Mouse (Mus musculus) forebrain, postnatal 0 days (tissue): ENCODE measurements at regions not wholly inside any gene's neighbourhood (a gene's known extent, or its start where the extent isn't known, plus 50 kb on each side); places are given as distances from the start of the nearest gene placed in this dataset.
"Not testable (repeated sequence)": the region's sequence is repeated elsewhere in the genome, so short reads cannot be mapped to it uniquely, and the experiment has no call there.

ENCODE experiments used
- ATAC-seq: fragments of 200-750 bp; cut with Nextera tagmentation; 2 replicates; pipeline ENCODE4 v1.8.0; 2017; ENCODE audit warnings: mild to moderate bottlenecking, moderate library complexity
- DNase-seq: peaks from one replicate; pipeline ENCODE4 v3.0.0-alpha.2; 2015
- H3K27ac ChIP-seq: fragments of 300-500 bp; sonication (generic); 2 replicates; pipeline ENCODE4 v1.5.1; 2014; ENCODE audit warnings: low read depth, mild to moderate bottlenecking, antibody characterized with exemption, low read length, moderate library complexity, mixed read lengths
- H3K27me3 ChIP-seq: fragments of 300-500 bp; sonication (generic); 2 replicates; pipeline ENCODE4 v1.6.1; 2014; ENCODE audit warnings: mild to moderate bottlenecking, low read length, mixed read lengths; ENCODE audit not compliant: insufficient read depth
- H3K36me3 ChIP-seq: fragments of 300-500 bp; sonication (generic); 2 replicates; pipeline ENCODE4 v1.6.1; 2014; ENCODE audit warnings: mild to moderate bottlenecking, moderate library complexity; ENCODE audit not compliant: insufficient read depth
- H3K4me1 ChIP-seq: fragments of 300-500 bp; sonication (generic); 2 replicates; pipeline ENCODE4 v1.6.1; 2014; ENCODE audit warnings: antibody characterized with exemption; ENCODE audit not compliant: insufficient read depth
- H3K4me2 ChIP-seq: fragments of 300-500 bp; sonication (generic); 2 replicates; pipeline ENCODE4 v1.6.1; 2014; ENCODE audit warnings: low read depth, mild to moderate bottlenecking, moderate library complexity
- H3K4me3 ChIP-seq: fragments of 300-500 bp; sonication (generic); 2 replicates; pipeline ENCODE4 v1.5.1; 2014; ENCODE audit warnings: low read depth, low read length, mixed read lengths
- H3K9ac ChIP-seq: fragments of 300-500 bp; sonication (generic); 2 replicates; pipeline ENCODE4 v1.6.1; 2014; ENCODE audit warnings: mild to moderate bottlenecking
- H3K9me3 ChIP-seq: fragments of 300-500 bp; sonication (generic); 2 replicates; pipeline ENCODE4 v1.6.1; 2016; ENCODE audit warnings: low read length
- CTCF ChIP-seq: sonication (generic); IDR thresholded peaks from 2 replicates; pipeline ENCODE4 v1.5.1; 2016; ENCODE audit warnings: antibody characterized with exemption, control low read depth, low read depth
- WGBS: fragments of 180-500 bp; shearing (Covaris S2); extraction: QIAGEN DNeasy Blood & Tissue Kit; methylation state at CpG from one replicate; pipeline ENCODE4 v1.1.7; 2014; 5-methylcytosine and 5-hydroxymethylcytosine counted together

- DNase-seq: no peak
- Histone ChIP-seq H3K4me2 (no peak overlapping the region), H3K9me3 (no peaks in the 10 kb centered on the region), H3K27ac (no peak overlapping the region), H3K4me3 (no peak overlapping the region), H3K36me3 (no peaks in the 10 kb centered on the region), H3K9ac (no peak overlapping the region), H3K4me1 (no peaks in the 10 kb centered on the region), H3K27me3 (no peaks in the 10 kb centered on the region)
- no peak for ATAC-seq
- 78% methylated on average over 1 of the region's 1 CpGs for WGBS
- no peak for TF ChIP-seq CTCF
Measured at GRCm38 (mm10) chr6:16365450-16365849, 532.8 kb downstream of the Tfec start.

- no peaks in the 10 kb centered on the region for H3K27me3 ChIP-seq
- no peak for ATAC-seq
- H3K4me2 ChIP-seq: no peak overlapping the region
- no peaks in the 10 kb centered on the region for H3K9me3 ChIP-seq
- 63% methylated on average over 4 of the region's 4 CpGs for WGBS
- H3K27ac ChIP-seq: no peak overlapping the region
- no peaks in the 10 kb centered on the region for H3K4me1 ChIP-seq
- no peaks in the 10 kb centered on the region for H3K36me3 ChIP-seq
- DNase-seq: no peak
- TF ChIP-seq CTCF: no peak
- no peak overlapping the region for H3K9ac ChIP-seq
- H3K4me3 ChIP-seq: no peak overlapping the region
Measured at GRCm38 (mm10) chr6:16362057-16362456, 536.2 kb downstream of the Tfec start.

DNA sequence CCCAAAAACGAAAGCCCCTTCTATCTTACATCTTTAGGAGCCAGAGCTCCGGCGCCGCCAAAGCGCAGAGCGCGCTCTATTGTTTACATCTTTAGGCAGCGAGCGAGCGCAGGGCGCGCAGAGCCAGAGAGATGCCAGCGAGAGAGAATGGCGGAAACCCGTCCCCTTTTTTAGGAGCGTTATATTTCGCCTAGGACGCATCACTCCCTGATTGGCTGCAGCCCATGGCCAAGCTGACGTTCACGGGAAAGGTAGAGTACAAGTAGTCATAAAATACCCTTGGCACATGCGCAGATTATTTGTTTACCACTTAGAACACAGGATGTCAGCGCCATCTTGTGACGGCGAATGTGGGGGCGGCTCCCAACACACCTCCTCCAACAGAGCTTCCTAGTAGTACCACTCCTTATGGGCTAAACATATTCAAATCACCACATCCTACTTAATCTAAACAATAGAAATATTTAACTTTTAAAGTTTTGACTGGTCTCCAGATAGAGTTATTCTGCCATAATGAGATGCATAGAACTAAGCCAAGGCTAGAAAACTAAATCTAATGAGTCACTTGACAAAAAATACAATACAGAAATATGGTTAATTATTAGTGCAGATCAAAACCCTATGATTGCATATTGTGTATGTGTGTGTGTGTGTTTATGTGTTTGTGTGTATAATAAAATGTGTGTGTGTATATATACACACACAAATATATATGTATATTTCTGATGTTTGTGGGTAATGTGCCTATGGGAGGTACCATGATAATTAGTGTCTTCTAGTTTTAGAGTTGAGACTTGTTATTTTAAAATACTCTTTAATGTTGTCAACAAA, 538.1 kb downstream of the Tfec start:
- TF ChIP-seq CTCF: peak; percentile 47
- peak; percentile 77 for ATAC-seq
- Histone ChIP-seq H3K4me2 (peak overlapping the region; percentile 42; the same call in 1 of the 2 replicates), H3K4me3 (peak overlapping the region; percentile 27; the same call in 1 of the 2 replicates)
- not testable (repeated sequence) for H3K27ac ChIP-seq, H3K9ac ChIP-seq, H3K27me3 ChIP-seq, H3K9me3 ChIP-seq, H3K36me3 ChIP-seq, H3K4me1 ChIP-seq
- WGBS: 29% methylated on average over 7 of the region's 25 CpGs
- DNase-seq: peak; percentile 19

DNA sequence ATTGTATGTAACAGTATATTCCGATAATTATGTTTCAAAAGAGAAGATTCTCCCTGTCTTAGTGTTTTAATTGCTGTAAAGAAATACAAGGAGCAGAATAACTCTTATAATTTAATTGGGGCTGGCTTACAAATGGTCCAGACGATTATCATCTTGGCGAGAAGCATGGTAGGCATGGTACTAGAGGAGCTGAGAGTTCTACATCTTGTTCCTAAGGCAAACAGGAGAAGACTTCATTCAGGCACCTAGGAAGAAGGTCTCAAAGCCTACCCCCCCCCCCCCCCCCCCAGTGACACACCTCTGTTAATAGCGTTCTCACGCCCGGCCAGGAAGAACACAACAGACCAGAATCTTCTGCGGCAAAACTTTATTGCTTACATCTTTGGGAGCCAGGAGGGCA, 538.8 kb downstream of the Tfec start:
- ATAC-seq: peak; percentile 42; the same call in 1 of the 2 replicates
- peak; percentile 3 for DNase-seq
- WGBS: 51% methylated on average over 6 of the region's 7 CpGs

GRCm38 (mm10) chr6:16333638-16334037, 564.6 kb downstream of the Tfec start:
- DNase-seq (peak; percentile 17), ATAC-seq (0 out of 2 replicates have a peak, but pooled peaks have one; percentile 3)

More for the DNA sequence above, 538.8 kb downstream of the Tfec start:
- peak overlapping the region; percentile 42 for H3K4me2 ChIP-seq
- H3K4me1 ChIP-seq: no peaks in the 10 kb centered on the region
- H3K9ac ChIP-seq: no peak overlapping the region
- no peak for TF ChIP-seq CTCF
- H3K9me3 ChIP-seq: no peaks in the 10 kb centered on the region
- H3K27me3 ChIP-seq: no peaks in the 10 kb centered on the region
- peak overlapping the region; percentile 27 for H3K4me3 ChIP-seq
- no peak overlapping the region for H3K27ac ChIP-seq
- H3K36me3 ChIP-seq: no peaks in the 10 kb centered on the region

GRCm38 (mm10) chr6:16314305-16315010, 583.8 kb downstream of the Tfec start:
- ATAC-seq (peak; percentile 19; the same call in 1 of the 2 replicates), DNase-seq (peak; percentile 64)
- H3K9me3 ChIP-seq: no peaks in the 10 kb centered on the region
- 70% methylated on average over 15 of the region's 15 CpGs for WGBS
- no peaks in the 10 kb centered on the region for H3K36me3 ChIP-seq
- no peak overlapping the region for H3K4me3 ChIP-seq
- no peak overlapping the region; the same call in 1 of the 2 replicates for H3K27ac ChIP-seq
- no peak overlapping the region for H3K9ac ChIP-seq
- TF ChIP-seq CTCF: no peak
- H3K27me3 ChIP-seq: no peaks in the 10 kb centered on the region
- H3K4me2 ChIP-seq: no peak overlapping the region
- no peaks in the 10 kb centered on the region; the same call in 1 of the 2 replicates for H3K4me1 ChIP-seq

More at GRCm38 (mm10) chr6:16333638-16334037, 564.6 kb downstream of the Tfec start:
- WGBS: 51% methylated on average over 8 of the region's 8 CpGs
- H3K9me3 ChIP-seq: no peaks in the 10 kb centered on the region
- no peak overlapping the region for H3K4me2 ChIP-seq
- H3K27ac ChIP-seq: no peak overlapping the region
- H3K4me1 ChIP-seq: 0 out of 2 replicates have a peak, but pooled peaks cover 3% of the 10 kb centered on the region
- H3K36me3 ChIP-seq: no peaks in the 10 kb centered on the region
- TF ChIP-seq CTCF: no peak
- H3K27me3 ChIP-seq: no peaks in the 10 kb centered on the region
- H3K9ac ChIP-seq: no peak overlapping the region
- H3K4me3 ChIP-seq: no peak overlapping the region

- no peak overlapping the region for H3K4me3 ChIP-seq
- TF ChIP-seq CTCF: no peak
- H3K36me3 ChIP-seq: no peaks in the 10 kb centered on the region
Measured at GRCm38 (mm10) chr6:16312915-16313314, 585.3 kb downstream of the Tfec start.

More at GRCm38 (mm10) chr6:16312915-16313314, 585.3 kb downstream of the Tfec start:
- DNase-seq: no peak
- Histone ChIP-seq H3K9ac (no peak overlapping the region), H3K27ac (no peak overlapping the region), H3K4me2 (no peak overlapping the region), H3K4me1 (no peaks in the 10 kb centered on the region; the same call in 1 of the 2 replicates), H3K27me3 (no peaks in the 10 kb centered on the region), H3K9me3 (no peaks in the 10 kb centered on the region)
- WGBS: 39% methylated on average over 1 of the region's 1 CpGs
- no peak for ATAC-seq
